Mouse (Mus musculus) midbrain, embryonic 13.5 days (tissue): Measurements from ENCODE around the gene Tcp11. TPM values are rescaled to one million over a fixed set of nuclear protein-coding genes. Genes with fewer than 3 reads are reported as not detected.

Source experiments
- ATAC-seq: fragments of 200-750 bp; cut with Nextera tagmentation; 2 replicates; pipeline ENCODE4 v1.8.0; 2017; ENCODE audit warnings: mild to moderate bottlenecking, moderate TSS enrichment, moderate library complexity
- H3K27ac ChIP-seq: fragments of 300-500 bp; sonication (generic); 2 replicates; pipeline ENCODE4 v1.5.1; 2015; ENCODE audit warnings: inconsistent platforms, mild to moderate bottlenecking, moderate library complexity
- H3K27me3 ChIP-seq: fragments of 300-500 bp; sonication (generic); 2 replicates; pipeline ENCODE4 v1.6.1; 2015; ENCODE audit warnings: mild to moderate bottlenecking, inconsistent platforms
- H3K36me3 ChIP-seq: fragments of 300-500 bp; sonication (generic); 2 replicates; pipeline ENCODE4 v1.6.1; 2015; ENCODE audit warnings: mild to moderate bottlenecking, inconsistent platforms
- H3K4me1 ChIP-seq: fragments of 300-500 bp; sonication (generic); replicated peaks from 2 replicates; pipeline ENCODE4 v1.6.1; 2015; ENCODE audit warnings: inconsistent platforms
- H3K4me2 ChIP-seq: fragments of 300-500 bp; sonication (generic); replicated peaks from 2 replicates; pipeline ENCODE4 v1.6.1; 2015; ENCODE audit warnings: moderate library complexity, mild to moderate bottlenecking, inconsistent platforms
- H3K4me3 ChIP-seq: fragments of 300-500 bp; sonication (generic); replicated peaks from 2 replicates; pipeline ENCODE4 v1.5.1; 2015; ENCODE audit warnings: mild to moderate bottlenecking, inconsistent platforms
- H3K9ac ChIP-seq: fragments of 300-500 bp; sonication (generic); replicated peaks from 2 replicates; pipeline ENCODE4 v1.6.1; 2015; ENCODE audit warnings: mild to moderate bottlenecking, inconsistent platforms
- H3K9me3 ChIP-seq: fragments of 300-500 bp; sonication (generic); 2 replicates; pipeline ENCODE4 v1.6.1; 2016; ENCODE audit warnings: mild to moderate bottlenecking, inconsistent platforms
- WGBS: fragments of 180-500 bp; shearing (Covaris S2); methylation state at CpG from one replicate; pipeline ENCODE4 v1.1.7; 2015; 5-methylcytosine and 5-hydroxymethylcytosine counted together
- polyA plus RNA-seq: library from polyadenylated mRNA; unstranded; fragments of >200 nt; fragmentation: Nextera tagmentation; extraction: Ambion mirVana; gene quantifications from 2 replicates; pipeline ENCODE4 v1.2.1, GENCODE M21; 2015

The Tcp11 gene
- 1.6 and 2.0 TPM in 2 replicates for polyA plus RNA-seq

DNA sequence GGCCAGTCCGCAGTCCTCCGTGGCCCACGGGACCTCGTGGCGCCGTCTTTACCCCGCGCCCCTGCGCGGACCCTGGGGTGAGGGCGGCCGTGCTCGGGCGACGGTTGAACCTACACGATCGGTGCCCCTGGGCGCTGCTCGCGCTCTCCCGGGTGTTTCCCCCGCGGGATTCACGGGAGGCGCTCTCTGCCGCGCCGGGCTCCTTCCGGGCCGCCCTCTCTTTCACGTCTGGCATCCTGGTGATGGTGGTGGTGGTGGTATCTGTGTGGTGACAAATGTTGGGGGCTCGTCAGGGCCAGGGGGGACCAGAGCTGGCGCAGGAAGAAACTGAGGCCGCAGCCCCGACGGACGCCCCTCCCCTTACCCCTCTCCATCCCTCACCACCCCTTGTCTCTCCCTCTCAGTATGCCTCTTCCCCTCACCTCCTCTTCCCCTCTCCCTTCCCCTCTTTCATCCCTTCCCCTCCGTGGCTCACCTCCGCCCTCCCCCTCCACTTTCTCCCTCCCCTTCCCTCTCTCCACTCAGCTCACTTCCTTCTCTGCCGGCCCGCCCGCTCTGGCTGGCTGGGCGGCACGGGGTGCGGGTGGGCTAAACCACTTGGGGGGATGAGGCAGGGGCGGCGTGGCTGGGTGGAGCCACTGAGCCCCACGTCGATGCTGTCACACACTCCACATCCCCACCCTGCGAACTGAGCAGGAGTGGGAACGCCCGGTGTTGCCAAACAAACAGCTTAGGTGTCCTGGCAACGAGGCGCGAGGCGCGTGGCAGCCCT, at the start of gene Tcp11:
TSS of gene Tcp11 (minus strand) at position 595 of the 772 bp plus-strand sequence.
- Histone ChIP-seq H3K36me3 (no peaks in the 10 kb centered on the region), H3K27ac (no peak within 1 kb of the TSS), H3K9ac (peak within 1 kb of the TSS; percentile 74), H3K4me1 (peaks cover 31% of the 10 kb centered on the region), H3K9me3 (no peaks in the 10 kb centered on the region), H3K27me3 (peaks cover 9% of the 10 kb centered on the region), H3K4me3 (peak within 1 kb of the TSS; percentile 62), H3K4me2 (peak within 1 kb of the TSS; percentile 99)
- peak; percentile 92 for ATAC-seq
- WGBS = under 1% methylated on average over 56 of the region's 57 CpGs

DNA sequence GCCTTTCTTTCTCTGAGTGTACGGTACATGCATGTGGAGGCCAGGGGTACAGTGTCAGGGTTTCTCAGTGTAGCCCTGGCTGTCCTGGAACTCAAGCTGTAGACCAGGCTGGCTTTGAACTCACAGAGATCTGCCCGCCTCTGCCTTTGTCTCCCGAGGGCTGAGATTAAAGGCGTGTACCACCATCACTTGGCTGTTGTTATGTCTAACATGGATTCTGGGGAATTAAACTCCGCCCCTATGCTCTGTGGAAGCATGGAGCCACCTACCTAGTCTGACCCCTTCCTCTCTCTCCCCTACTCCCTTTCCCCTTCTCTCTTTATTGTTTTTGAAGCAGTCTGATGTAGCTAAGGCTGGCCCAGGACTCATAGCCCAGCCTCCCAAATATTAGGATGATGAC, 49.4 kb upstream of the Tcp11 start:
- Histone ChIP-seq H3K9me3 (no peaks in the 10 kb centered on the region), H3K27me3 (peaks cover 11% of the 10 kb centered on the region), H3K27ac (no peak overlapping the region), H3K4me3 (no peak overlapping the region), H3K9ac (no peak overlapping the region), H3K36me3 (no peaks in the 10 kb centered on the region), H3K4me2 (no peak overlapping the region), H3K4me1 (peaks cover 17% of the 10 kb centered on the region)
- ATAC-seq = no peak
- 91% methylated on average over 5 of the region's 5 CpGs for WGBS

DNA sequence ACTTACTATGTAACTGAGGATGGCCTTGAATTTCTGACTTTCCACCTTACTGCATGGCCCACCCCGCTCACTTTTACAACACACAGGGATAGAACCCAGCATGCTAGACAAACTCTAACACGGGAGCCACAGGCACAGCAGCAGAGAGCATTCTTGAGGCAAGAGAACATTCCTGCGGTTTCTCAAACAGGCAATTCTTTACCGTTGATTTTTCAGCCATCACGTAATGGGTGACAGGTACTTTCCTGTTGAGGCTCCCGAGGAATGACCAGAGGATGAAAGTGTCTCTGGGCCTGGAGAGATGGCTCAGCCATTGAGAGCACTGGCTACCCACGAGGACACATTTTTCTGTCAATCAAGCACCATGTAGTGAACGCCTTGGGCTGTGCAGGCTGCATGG, 43.9 kb upstream of the Tcp11 start:
- Histone ChIP-seq H3K9ac (no peak overlapping the region), H3K36me3 (no peaks in the 10 kb centered on the region), H3K4me1 (peaks cover 20% of the 10 kb centered on the region), H3K4me2 (no peak overlapping the region), H3K27ac (no peak overlapping the region), H3K9me3 (no peaks in the 10 kb centered on the region), H3K4me3 (no peak overlapping the region), H3K27me3 (peaks cover 9% of the 10 kb centered on the region; the same call in 1 of the 2 replicates)
- 66% methylated on average over 8 of the region's 8 CpGs for WGBS
- no peak for ATAC-seq

DNA sequence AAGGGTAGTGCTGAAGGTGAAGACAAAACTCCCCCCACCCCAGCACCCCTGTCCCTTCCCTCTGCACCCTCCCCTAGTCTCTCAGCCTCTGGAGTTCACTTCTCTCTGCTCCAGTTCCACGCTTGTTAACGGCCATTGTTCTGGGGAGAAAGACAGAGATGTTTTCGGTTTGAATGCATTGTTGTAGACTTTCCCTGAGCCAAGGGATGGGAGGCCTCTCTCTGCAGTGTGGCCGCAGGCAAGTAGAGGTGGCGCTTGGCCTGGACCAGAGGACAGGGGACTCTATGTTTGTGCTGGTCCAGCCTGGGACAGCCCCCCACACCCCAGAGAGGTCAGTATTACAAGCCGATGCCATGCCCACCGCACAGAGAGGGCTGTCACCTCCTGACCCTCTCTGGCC, 43.2 kb upstream of the Tcp11 start:
- 8% methylated on average over 7 of the region's 7 CpGs for WGBS
- no peaks in the 10 kb centered on the region for H3K36me3 ChIP-seq
- peak; percentile 67; the same call in 1 of the 2 replicates for ATAC-seq
- H3K4me3 ChIP-seq = no peak overlapping the region
- H3K4me1 ChIP-seq = peaks cover 20% of the 10 kb centered on the region
- H3K4me2 ChIP-seq = peak overlapping the region; percentile 27
- H3K9me3 ChIP-seq = no peaks in the 10 kb centered on the region
- H3K27me3 ChIP-seq = peaks cover 9% of the 10 kb centered on the region; the same call in 1 of the 2 replicates
- H3K9ac ChIP-seq = 0 out of 2 replicates have a peak overlapping the region, but pooled peaks have one; percentile 2
- H3K27ac ChIP-seq = no peak overlapping the region

DNA sequence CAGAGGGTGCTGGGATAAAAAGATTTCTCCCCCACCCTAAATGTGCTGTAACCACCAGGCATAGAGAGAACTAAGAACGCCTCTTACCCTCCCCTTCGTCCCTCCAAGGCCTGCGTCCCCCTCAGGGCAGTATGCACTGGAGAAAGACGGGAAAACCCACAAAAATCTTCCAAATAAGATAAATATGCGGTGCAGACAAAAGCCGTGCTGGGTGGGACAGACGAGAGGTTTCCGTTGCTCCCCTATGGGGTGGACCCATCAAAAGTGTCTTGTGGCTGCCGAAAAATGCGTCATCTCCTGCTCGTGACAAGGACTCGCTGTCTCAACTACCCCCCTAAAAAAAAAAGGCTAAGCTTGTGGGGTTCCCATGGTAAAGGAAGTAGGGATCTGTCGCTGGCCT, 42.5 kb upstream of the Tcp11 start:
- Histone ChIP-seq H3K27me3 (peaks cover 9% of the 10 kb centered on the region; the same call in 1 of the 2 replicates), H3K4me1 (peaks cover 20% of the 10 kb centered on the region), H3K9ac (peak overlapping the region; percentile 36; the same call in 1 of the 2 replicates), H3K9me3 (no peaks in the 10 kb centered on the region), H3K4me3 (no peak overlapping the region), H3K4me2 (peak overlapping the region; percentile 27), H3K27ac (no peak overlapping the region), H3K36me3 (no peaks in the 10 kb centered on the region)
- no peak for ATAC-seq
- 37% methylated on average over 13 of the region's 13 CpGs for WGBS

DNA sequence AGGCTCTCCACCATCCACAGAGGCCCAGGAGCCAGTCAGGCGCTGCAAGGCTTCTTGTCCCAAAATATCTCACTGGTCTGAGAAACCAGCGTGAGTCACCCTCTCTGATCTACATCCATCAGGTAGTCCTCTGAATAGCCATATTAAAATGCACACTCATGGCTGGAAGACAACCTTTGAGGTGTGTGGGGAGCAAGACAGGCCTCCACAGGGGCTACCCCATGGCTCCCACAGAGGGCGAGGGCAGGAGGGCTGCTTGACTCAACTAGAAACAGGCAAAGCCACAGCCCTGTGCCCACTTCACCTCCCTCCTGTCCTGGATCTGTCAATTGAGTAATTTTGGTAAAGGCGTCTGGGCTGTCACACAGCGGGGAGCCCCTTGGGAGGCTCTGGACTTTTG, 40.0 kb upstream of the Tcp11 start:
- H3K36me3 ChIP-seq = no peaks in the 10 kb centered on the region
- WGBS = 84% methylated on average over 5 of the region's 5 CpGs
- ATAC-seq = no peak
- peaks cover 9% of the 10 kb centered on the region; the same call in 1 of the 2 replicates for H3K27me3 ChIP-seq
- no peak overlapping the region for H3K27ac ChIP-seq
- H3K9ac ChIP-seq = no peak overlapping the region
- no peaks in the 10 kb centered on the region for H3K9me3 ChIP-seq
- peaks cover 25% of the 10 kb centered on the region for H3K4me1 ChIP-seq
- no peak overlapping the region for H3K4me3 ChIP-seq
- H3K4me2 ChIP-seq = no peak overlapping the region

DNA sequence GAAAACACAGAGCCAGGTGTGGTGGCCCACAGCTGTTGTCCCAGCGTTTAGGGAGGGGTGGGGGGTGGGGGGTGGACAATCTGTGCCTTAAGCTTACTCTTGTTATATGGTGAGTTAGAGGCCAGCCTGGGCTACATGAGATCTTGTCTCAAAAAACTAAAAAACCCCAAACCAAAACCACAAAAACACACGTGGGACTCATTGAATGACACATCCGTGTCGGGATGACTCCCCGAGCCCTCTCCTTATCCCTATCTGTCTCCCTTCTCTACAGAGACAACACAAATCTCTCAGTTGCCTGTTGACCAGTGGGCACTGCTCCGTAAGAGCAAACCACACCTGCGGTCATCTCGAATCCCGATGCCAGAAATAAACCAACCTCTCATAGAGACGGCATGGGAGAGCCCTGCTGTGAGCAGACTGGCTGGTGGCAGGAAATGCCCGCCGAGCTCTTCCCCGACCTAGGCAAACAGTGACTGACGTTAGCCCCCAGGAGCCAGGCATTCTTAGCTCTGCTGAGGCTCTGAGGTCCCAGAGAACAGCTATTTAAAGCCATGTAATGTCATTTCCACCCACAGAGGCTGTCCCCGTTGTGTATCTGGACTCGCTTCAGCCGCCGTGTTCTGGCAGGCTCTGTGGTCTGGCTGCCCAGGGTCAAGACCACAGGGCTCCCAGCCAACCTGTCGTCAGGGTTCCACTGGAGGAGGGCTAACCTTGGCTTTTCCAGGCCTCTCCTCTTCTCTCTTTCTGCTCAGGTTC, 37.2 kb upstream of the Tcp11 start:
- ATAC-seq = no peak
- Histone ChIP-seq H3K36me3 (no peaks in the 10 kb centered on the region), H3K27me3 (0 out of 2 replicates have a peak, but pooled peaks cover 6% of the 10 kb centered on the region), H3K4me3 (no peak overlapping the region), H3K27ac (no peak overlapping the region), H3K9ac (no peak overlapping the region), H3K4me2 (no peak overlapping the region), H3K4me1 (peaks cover 6% of the 10 kb centered on the region), H3K9me3 (0 out of 2 replicates have a peak, but pooled peaks cover 2% of the 10 kb centered on the region)
- WGBS = 68% methylated on average over 19 of the region's 19 CpGs

DNA sequence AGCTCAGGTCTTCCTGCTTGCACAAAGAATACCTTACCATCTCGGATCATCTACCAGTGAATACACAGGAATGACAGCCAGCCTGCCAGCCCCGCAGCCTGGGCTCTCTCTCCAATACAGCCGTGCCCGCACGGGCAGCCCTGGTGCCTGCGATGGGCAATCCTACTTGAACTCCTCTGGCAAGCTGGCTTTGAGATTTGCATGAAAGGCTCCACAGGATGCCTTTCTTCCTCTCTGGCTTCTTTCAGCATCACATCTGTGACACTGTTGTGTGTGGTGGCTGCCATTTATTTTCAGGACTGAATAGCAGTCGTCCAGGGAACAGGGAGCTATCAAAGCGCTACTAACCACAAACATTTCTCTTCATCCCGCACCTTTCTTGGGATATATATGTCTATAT, 35.9 kb upstream of the Tcp11 start:
- Histone ChIP-seq H3K4me3 (no peak overlapping the region), H3K4me2 (no peak overlapping the region), H3K4me1 (peaks cover 5% of the 10 kb centered on the region), H3K27me3 (no peaks in the 10 kb centered on the region), H3K36me3 (no peaks in the 10 kb centered on the region), H3K9ac (no peak overlapping the region), H3K27ac (no peak overlapping the region; the same call in 1 of the 2 replicates), H3K9me3 (0 out of 2 replicates have a peak, but pooled peaks cover 2% of the 10 kb centered on the region)
- ATAC-seq = peak; percentile 56; the same call in 1 of the 2 replicates
- WGBS = 38% methylated on average over 9 of the region's 9 CpGs

DNA sequence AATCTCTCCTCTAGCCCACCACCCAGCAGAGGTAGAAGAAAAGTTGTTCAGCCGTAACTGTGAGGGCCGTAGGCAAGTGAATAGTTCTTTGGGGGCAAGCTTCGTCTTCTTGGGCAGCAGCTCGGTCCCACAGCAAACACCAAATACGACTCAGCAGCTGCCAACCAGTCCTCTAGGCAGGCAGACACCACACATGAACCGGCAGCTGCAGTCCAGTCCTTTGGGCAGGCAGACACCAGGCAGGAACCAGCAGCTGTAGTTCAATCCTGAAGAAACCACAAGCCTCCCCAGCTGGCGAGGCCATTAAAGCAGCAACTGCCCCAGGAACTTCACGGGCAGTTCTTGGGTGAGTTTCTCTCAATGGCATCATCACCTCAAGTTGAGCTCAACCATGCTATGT, 31.8 kb upstream of the Tcp11 start:
- no peak overlapping the region for H3K9ac ChIP-seq
- H3K4me1 ChIP-seq = peaks cover 12% of the 10 kb centered on the region
- H3K36me3 ChIP-seq = no peaks in the 10 kb centered on the region
- no peak overlapping the region for H3K27ac ChIP-seq
- WGBS = 92% methylated on average over 8 of the region's 8 CpGs
- H3K9me3 ChIP-seq = 0 out of 2 replicates have a peak, but pooled peaks cover 2% of the 10 kb centered on the region
- no peak overlapping the region for H3K4me2 ChIP-seq
- no peaks in the 10 kb centered on the region for H3K27me3 ChIP-seq
- ATAC-seq = no peak
- H3K4me3 ChIP-seq = no peak overlapping the region

DNA sequence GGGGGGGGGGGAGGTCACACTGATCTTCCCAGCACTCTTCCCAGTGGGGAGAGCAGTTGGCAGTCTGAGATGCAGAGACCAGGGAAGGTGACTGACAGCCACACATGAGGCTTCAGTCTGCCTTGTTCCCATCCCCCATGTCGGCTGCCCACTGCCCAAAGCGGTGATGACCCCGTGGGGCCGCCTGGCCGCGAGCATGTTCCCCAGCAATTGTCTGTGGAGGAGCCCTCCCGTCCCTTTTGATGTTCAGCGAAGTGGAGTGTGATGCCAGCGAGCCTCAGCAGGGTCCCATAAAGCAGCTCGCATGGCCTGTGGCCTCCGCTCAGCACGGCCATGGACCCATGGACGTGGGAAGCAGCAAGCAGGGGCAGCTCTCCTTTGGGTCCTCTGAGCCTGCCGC, 26.8 kb upstream of the Tcp11 start:
- H3K4me1 ChIP-seq = peaks cover 13% of the 10 kb centered on the region
- H3K27me3 ChIP-seq = no peaks in the 10 kb centered on the region
- no peaks in the 10 kb centered on the region for H3K9me3 ChIP-seq
- H3K36me3 ChIP-seq = no peaks in the 10 kb centered on the region
- no peak overlapping the region for H3K9ac ChIP-seq
- no peak for ATAC-seq
- no peak overlapping the region for H3K4me2 ChIP-seq
- 6% methylated on average over 14 of the region's 14 CpGs for WGBS
- no peak overlapping the region for H3K27ac ChIP-seq
- H3K4me3 ChIP-seq = no peak overlapping the region

DNA sequence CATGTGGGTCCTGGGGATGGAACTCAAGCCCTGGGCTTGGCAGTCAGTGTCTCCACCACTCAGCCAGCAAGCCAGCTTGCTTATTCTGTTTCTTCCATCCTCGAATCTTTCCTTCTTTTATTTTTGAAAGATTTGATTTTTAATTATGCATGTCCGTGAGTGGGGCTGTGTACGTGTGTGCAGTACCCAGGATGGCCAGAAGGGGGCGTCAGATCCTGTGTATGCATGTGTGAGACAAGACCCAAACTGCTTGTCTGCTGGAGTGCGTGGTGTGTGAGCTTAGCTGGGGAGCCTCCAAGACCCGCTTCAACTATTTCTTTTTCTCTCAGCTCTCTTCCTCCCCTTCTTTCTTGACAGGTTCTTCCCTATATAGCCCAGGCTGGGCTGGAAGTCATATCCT, 25.9 kb upstream of the Tcp11 start:
- Histone ChIP-seq H3K36me3 (no peaks in the 10 kb centered on the region), H3K4me3 (no peak overlapping the region), H3K27me3 (no peaks in the 10 kb centered on the region), H3K9me3 (no peaks in the 10 kb centered on the region), H3K4me2 (no peak overlapping the region), H3K27ac (no peak overlapping the region), H3K9ac (no peak overlapping the region), H3K4me1 (peaks cover 22% of the 10 kb centered on the region)
- ATAC-seq = no peak
- WGBS = 83% methylated on average over 6 of the region's 6 CpGs

DNA sequence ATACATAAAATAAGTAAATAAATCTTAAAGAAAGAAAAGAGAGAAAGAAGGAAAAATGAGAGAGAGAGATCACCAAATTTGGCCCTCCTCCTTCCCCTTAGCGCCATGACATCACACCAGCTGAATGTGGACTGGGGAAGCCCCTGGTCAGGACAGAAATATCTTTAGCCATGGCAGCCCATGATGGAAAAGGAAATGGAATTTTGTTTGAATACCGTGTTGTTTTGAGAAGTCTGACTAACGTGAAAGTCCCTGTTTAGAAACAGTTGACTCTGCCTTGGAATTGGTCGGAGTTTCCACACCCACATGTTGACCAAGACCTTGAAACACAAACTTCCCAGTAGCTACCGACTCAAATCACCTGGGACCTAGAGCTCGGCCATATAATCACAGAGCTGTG, 24.0 kb upstream of the Tcp11 start:
- 90% methylated on average over 6 of the region's 6 CpGs for whole genome bisulfite sequencing

More for the DNA sequence above, 24.0 kb upstream of the Tcp11 start:
- Histone ChIP-seq H3K27me3 (no peaks in the 10 kb centered on the region), H3K9ac (no peak overlapping the region), H3K36me3 (no peaks in the 10 kb centered on the region), H3K4me2 (no peak overlapping the region), H3K4me3 (no peak overlapping the region), H3K9me3 (no peaks in the 10 kb centered on the region), H3K27ac (no peak overlapping the region), H3K4me1 (peaks cover 23% of the 10 kb centered on the region)
- ATAC-seq = no peak
